Mouse (Mus musculus) WW6 (cell line): ENCODE results near the gene Faxc.

Source experiments
- DNase-seq: peaks from one replicate; pipeline ENCODE4 v3.0.0-alpha.2; 2013; ENCODE audit warnings: low read depth, low spot score

Faxc gene

DNA sequence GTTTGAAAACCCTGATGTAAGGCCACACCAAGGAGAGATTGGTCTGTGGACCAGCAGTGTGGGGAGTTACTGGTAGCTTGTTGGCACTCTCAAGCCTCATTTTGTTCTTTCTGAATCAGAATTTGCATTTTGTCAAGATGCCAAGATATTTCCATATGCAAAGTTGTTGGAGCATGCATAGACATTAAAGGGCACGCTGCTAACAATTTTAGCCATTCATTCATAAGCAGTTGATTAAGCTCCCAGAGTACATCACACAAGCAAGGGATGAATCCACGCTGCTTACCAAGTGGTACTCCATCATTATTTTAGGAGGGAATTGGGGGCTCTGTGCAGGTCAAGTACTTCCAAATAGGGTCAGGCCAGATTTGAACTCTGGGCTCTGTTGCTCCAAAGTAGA is 98.8 kb downstream of the Faxc start:
- DNase-seq = no peak
